Mouse (Mus musculus) spleen, postnatal 10 days (tissue): Measurements from ENCODE around the gene Gm10681.
"Not testable (repeated sequence)": the region's sequence is repeated elsewhere in the genome, so short reads cannot be mapped to it uniquely, and the experiment has no call there.

Experiments
- DNase-seq, 2 experiments: peaks; one replicate each; pipeline ENCODE4 v3.0.0; 2021 to 2022; ENCODE audit warnings: low spot score in 2 of 2

The Gm10681 gene

GRCm38 (mm10) chr3:98588707-98589106 is at the start of gene Gm10681:
TSS of gene Gm10681 (minus strand) at chr3:98588807.
- no peak for DNase-seq

GRCm38 (mm10) chr3:98635145-98635544 is 46.5 kb upstream of the Gm10681 start:
- no peak for DNase-seq

GRCm38 (mm10) chr3:98630152-98630551 is 41.5 kb upstream of the Gm10681 start, which contains the start of gene Hsd3b5:
TSS of gene Hsd3b5 (minus strand) at chr3:98630252.
- no peak for DNase-seq

GRCm38 (mm10) chr3:98629633-98630032 is 41.0 kb upstream of the Gm10681 start:
- no peak for DNase-seq

GRCm38 (mm10) chr3:98616786-98617185 is 28.2 kb upstream of the Gm10681 start:
- not testable (repeated sequence) for DNase-seq

GRCm38 (mm10) chr3:98616244-98616643 is 27.6 kb upstream of the Gm10681 start:
- DNase-seq, result not testable (repeated sequence)

GRCm38 (mm10) chr3:98614406-98614927 is 25.9 kb upstream of the Gm10681 start:
- not testable (repeated sequence) for DNase-seq

GRCm38 (mm10) chr3:98613963-98614362 is 25.4 kb upstream of the Gm10681 start:
- no peak for DNase-seq

- DNase-seq, result not testable (repeated sequence)
Observed at GRCm38 (mm10) chr3:98613540-98613939, 24.9 kb upstream of the Gm10681 start.

GRCm38 (mm10) chr3:98587721-98588120 is 886 bp downstream of the Gm10681 start:
- no peak for DNase-seq

- not testable (repeated sequence) for DNase-seq
Observed at GRCm38 (mm10) chr3:98582622-98583021, 6.0 kb downstream of the Gm10681 start.

GRCm38 (mm10) chr3:98582202-98582601 is 6.4 kb downstream of the Gm10681 start:
- not testable (repeated sequence) for DNase-seq

- not testable (repeated sequence) for DNase-seq
Observed at GRCm38 (mm10) chr3:98581024-98581423, 7.6 kb downstream of the Gm10681 start.

GRCm38 (mm10) chr3:98567717-98568116 is 20.9 kb downstream of the Gm10681 start:
- DNase-seq, result not testable (repeated sequence)

- DNase-seq, result not testable (repeated sequence)
Observed at GRCm38 (mm10) chr3:98564894-98565293, 23.7 kb downstream of the Gm10681 start.

- not testable (repeated sequence) for DNase-seq
Observed at GRCm38 (mm10) chr3:98563831-98564230, 24.8 kb downstream of the Gm10681 start.

GRCm38 (mm10) chr3:98560711-98561110 is 27.9 kb downstream of the Gm10681 start:
- not testable (repeated sequence) for DNase-seq

GRCm38 (mm10) chr3:98550832-98551231 is 37.8 kb downstream of the Gm10681 start:
- DNase-seq, result not testable (repeated sequence)

- DNase-seq, result not testable (repeated sequence)
Observed at GRCm38 (mm10) chr3:98550215-98550614, 38.4 kb downstream of the Gm10681 start.

GRCm38 (mm10) chr3:98548495-98548894 is 40.1 kb downstream of the Gm10681 start:
- DNase-seq, result not testable (repeated sequence)

GRCm38 (mm10) chr3:98547641-98548040 is 41.0 kb downstream of the Gm10681 start:
- not testable (repeated sequence) for DNase-seq

GRCm38 (mm10) chr3:98524978-98525377 is 63.6 kb downstream of the Gm10681 start:
- DNase-seq, result not testable (repeated sequence)

GRCm38 (mm10) chr3:98524552-98524951 is 64.1 kb downstream of the Gm10681 start:
- not testable (repeated sequence) for DNase-seq

GRCm38 (mm10) chr3:98522779-98523178 is 65.8 kb downstream of the Gm10681 start:
- not testable (repeated sequence) for DNase-seq
